Mouse (Mus musculus): ENCODE results near the gene Dip2a. TPM values are rescaled to one million over a fixed set of nuclear protein-coding genes. Genes with fewer than 3 reads are reported as not detected.

Gene Dip2a
- total RNA-seq, 1 experiment: 9.0 TPM

- TF ChIP-seq ZC3H11A (IDR thresholded peaks at IDR 0.05; ENCODE audit: borderline replicate concordance, low read depth, low read length): no peak
- TF ChIP-seq HCFC1 (IDR thresholded peaks at IDR 0.05; ENCODE audit: borderline replicate concordance, insufficient read depth, low read length): no peak
- TF ChIP-seq ZNF384 (IDR thresholded peaks at IDR 0.05; ENCODE audit: low read depth, low read length): no peak
- TF ChIP-seq MAFK (IDR thresholded peaks at IDR 0.05; ENCODE audit: insufficient read depth, low read depth, low read length): no peak
- TF ChIP-seq CHD2 (IDR thresholded peaks at IDR 0.05; ENCODE audit: low read depth, low read length): no peak
- Histone ChIP-seq H3K9me3 (ENCODE audit: control insufficient read depth, insufficient read depth, low read depth, low read length) (no peaks in the 10 kb centered on the region), H3K9ac (ENCODE audit: insufficient read depth, low read depth, low read length, poor library complexity, severe bottlenecking) (no peak within 1 kb of the TSS), H3K27ac (ENCODE audit: insufficient read depth, low read depth, low read length, poor library complexity, severe bottlenecking) (no peak within 1 kb of the TSS), H3K4me3 (ENCODE audit: insufficient read depth in 1 of 2, low read depth in 1 of 2, low read length in 2 of 2, poor library complexity in 1 of 2, severe bottlenecking in 1 of 2) (no peak within 1 kb of the TSS), H3K4me1 (ENCODE audit: control insufficient read depth in 2 of 2, insufficient read depth in 2 of 2, low read length in 2 of 2, poor library complexity in 1 of 2) (no peaks in the 10 kb centered on the region), H3K36me3 (ENCODE audit: control insufficient read depth, insufficient read depth, low read length, poor library complexity, severe bottlenecking) (no peaks in the 10 kb centered on the region)
- no peak for DNase-seq (ENCODE audit: low read depth, low spot score)
- in situ Hi-C loops (cut with MboI; ENCODE audit: low sequenced_read_pairs in 2 of 2, unreplicated experiment in 2 of 2): no loop called here
Observed at GRCm38 (mm10) chr10:76253536-76253935, 91.6 kb downstream of the Dip2a start, which contains the start of gene S100b. Gene S100b, plus strand, starts transcription at chr10:76253853.

DNA sequence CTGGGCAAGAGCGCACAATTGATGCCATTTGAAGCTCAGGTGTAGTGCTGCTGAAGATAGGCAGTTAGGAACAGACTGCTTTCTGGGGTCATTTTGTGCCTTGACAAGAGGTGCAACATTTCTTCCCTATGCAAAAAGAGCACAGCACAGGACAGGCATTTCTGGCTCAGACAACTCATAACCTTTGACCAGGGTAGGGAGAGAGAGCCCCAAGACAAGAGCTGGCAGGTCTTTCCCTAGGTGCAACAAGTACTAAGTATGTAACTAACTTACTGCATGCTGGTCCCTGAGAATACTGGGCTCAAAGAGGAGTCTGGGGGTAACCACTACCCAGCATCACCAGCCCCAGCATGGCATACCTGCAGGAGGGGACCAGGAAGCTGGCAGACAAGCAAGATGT lies 92.0 kb downstream of the Dip2a start:
- Histone ChIP-seq H3K9ac (ENCODE audit: insufficient read depth, low read depth, low read length, poor library complexity, severe bottlenecking) (no peak overlapping the region), H3K27ac (ENCODE audit: insufficient read depth, low read depth, low read length, poor library complexity, severe bottlenecking) (no peak overlapping the region), H3K9me3 (ENCODE audit: control insufficient read depth, insufficient read depth, low read depth, low read length) (no peaks in the 10 kb centered on the region), H3K4me3 (ENCODE audit: insufficient read depth in 1 of 2, low read depth in 1 of 2, low read length in 2 of 2, poor library complexity in 1 of 2, severe bottlenecking in 1 of 2) (no peak overlapping the region), H3K4me1 (ENCODE audit: control insufficient read depth in 2 of 2, insufficient read depth in 2 of 2, low read length in 2 of 2, poor library complexity in 1 of 2) (no peaks in the 10 kb centered on the region), H3K36me3 (ENCODE audit: control insufficient read depth, insufficient read depth, low read length, poor library complexity, severe bottlenecking) (no peaks in the 10 kb centered on the region)
- no peak for DNase-seq (ENCODE audit: low read depth, low spot score)
- TF ChIP-seq ZNF384 (IDR thresholded peaks at IDR 0.05; ENCODE audit: low read depth, low read length) (no peak), HCFC1 (IDR thresholded peaks at IDR 0.05; ENCODE audit: borderline replicate concordance, insufficient read depth, low read length) (no peak), MAFK (IDR thresholded peaks at IDR 0.05; ENCODE audit: insufficient read depth, low read depth, low read length) (no peak), CHD2 (IDR thresholded peaks at IDR 0.05; ENCODE audit: low read depth, low read length) (no peak), ZC3H11A (IDR thresholded peaks at IDR 0.05; ENCODE audit: borderline replicate concordance, low read depth, low read length) (no peak)
- in situ Hi-C loops (cut with MboI; ENCODE audit: low sequenced_read_pairs in 2 of 2, unreplicated experiment in 2 of 2): no loop called here

- Histone ChIP-seq H3K27ac (ENCODE audit: insufficient read depth, low read depth, low read length, poor library complexity, severe bottlenecking) (no peak overlapping the region), H3K9ac (ENCODE audit: insufficient read depth, low read depth, low read length, poor library complexity, severe bottlenecking) (no peak overlapping the region), H3K9me3 (ENCODE audit: control insufficient read depth, insufficient read depth, low read depth, low read length) (no peaks in the 10 kb centered on the region), H3K4me1 (ENCODE audit: control insufficient read depth in 2 of 2, insufficient read depth in 2 of 2, low read length in 2 of 2, poor library complexity in 1 of 2) (peaks cover 0 to 5% of the 10 kb centered on the region in 2 experiments; a peak in 1 of 4 replicates), H3K36me3 (ENCODE audit: control insufficient read depth, insufficient read depth, low read length, poor library complexity, severe bottlenecking) (no peaks in the 10 kb centered on the region), H3K4me3 (ENCODE audit: insufficient read depth in 1 of 2, low read depth in 1 of 2, low read length in 2 of 2, poor library complexity in 1 of 2, severe bottlenecking in 1 of 2) (no peak overlapping the region)
- no peak for DNase-seq (ENCODE audit: low read depth, low spot score)
- in situ Hi-C loops (cut with MboI; ENCODE audit: low sequenced_read_pairs in 2 of 2, unreplicated experiment in 2 of 2): no loop called here
- no peak for TF ChIP-seq CHD2 (IDR thresholded peaks at IDR 0.05; ENCODE audit: low read depth, low read length)
- TF ChIP-seq ZNF384 (IDR thresholded peaks at IDR 0.05; ENCODE audit: low read depth, low read length): no peak
Observed at GRCm38 (mm10) chr10:76250870-76251269, 94.2 kb downstream of the Dip2a start.

GRCm38 (mm10) chr10:76248647-76248968 lies 96.5 kb downstream of the Dip2a start:
- H3K4me3 ChIP-seq (ENCODE audit: insufficient read depth in 1 of 2, low read depth in 1 of 2, low read length in 2 of 2, poor library complexity in 1 of 2, severe bottlenecking in 1 of 2): no peak overlapping the region
- no peaks in the 10 kb centered on the region for H3K9me3 ChIP-seq (ENCODE audit: control insufficient read depth, insufficient read depth, low read depth, low read length)
- DNase-seq (ENCODE audit: low read depth, low spot score): no peak
- no peaks in the 10 kb centered on the region for H3K36me3 ChIP-seq (ENCODE audit: control insufficient read depth, insufficient read depth, low read length, poor library complexity, severe bottlenecking)
- in situ Hi-C loops (cut with MboI; ENCODE audit: low sequenced_read_pairs in 2 of 2, unreplicated experiment in 2 of 2): no loop called here
- TF ChIP-seq ZNF384 (IDR thresholded peaks at IDR 0.05; ENCODE audit: low read depth, low read length): no peak
- TF ChIP-seq CHD2 (IDR thresholded peaks at IDR 0.05; ENCODE audit: low read depth, low read length): no peak
- no peak for TF ChIP-seq HCFC1 (IDR thresholded peaks at IDR 0.05; ENCODE audit: borderline replicate concordance, insufficient read depth, low read length)
- no peak for TF ChIP-seq ZC3H11A (IDR thresholded peaks at IDR 0.05; ENCODE audit: borderline replicate concordance, low read depth, low read length)
- no peak for TF ChIP-seq MAFK (IDR thresholded peaks at IDR 0.05; ENCODE audit: insufficient read depth, low read depth, low read length)
- no peak overlapping the region for H3K9ac ChIP-seq (ENCODE audit: insufficient read depth, low read depth, low read length, poor library complexity, severe bottlenecking)
- no peak overlapping the region for H3K27ac ChIP-seq (ENCODE audit: insufficient read depth, low read depth, low read length, poor library complexity, severe bottlenecking)
- H3K4me1 ChIP-seq (ENCODE audit: control insufficient read depth in 2 of 2, insufficient read depth in 2 of 2, low read length in 2 of 2, poor library complexity in 1 of 2): peaks cover 0 to 5% of the 10 kb centered on the region in 2 experiments; a peak in 1 of 4 replicates

- no peak for TF ChIP-seq CHD2 (IDR thresholded peaks at IDR 0.05; ENCODE audit: low read depth, low read length)
- TF ChIP-seq MAFK (IDR thresholded peaks at IDR 0.05; ENCODE audit: insufficient read depth, low read depth, low read length): no peak
- no peak for TF ChIP-seq ZC3H11A (IDR thresholded peaks at IDR 0.05; ENCODE audit: borderline replicate concordance, low read depth, low read length)
- no peak for TF ChIP-seq HCFC1 (IDR thresholded peaks at IDR 0.05; ENCODE audit: borderline replicate concordance, insufficient read depth, low read length)
- TF ChIP-seq ZNF384 (IDR thresholded peaks at IDR 0.05; ENCODE audit: low read depth, low read length): no peak
- no peak for DNase-seq (ENCODE audit: low read depth, low spot score)
- in situ Hi-C loops (cut with MboI; ENCODE audit: low sequenced_read_pairs in 2 of 2, unreplicated experiment in 2 of 2): no loop called here
- no peak overlapping the region for H3K27ac ChIP-seq (ENCODE audit: insufficient read depth, low read depth, low read length, poor library complexity, severe bottlenecking)
- H3K4me1 ChIP-seq (ENCODE audit: control insufficient read depth in 2 of 2, insufficient read depth in 2 of 2, low read length in 2 of 2, poor library complexity in 1 of 2): peaks cover 0 to 5% of the 10 kb centered on the region in 2 experiments; a peak in 1 of 4 replicates
- H3K36me3 ChIP-seq (ENCODE audit: control insufficient read depth, insufficient read depth, low read length, poor library complexity, severe bottlenecking): no peaks in the 10 kb centered on the region
- no peak overlapping the region for H3K9ac ChIP-seq (ENCODE audit: insufficient read depth, low read depth, low read length, poor library complexity, severe bottlenecking)
- H3K9me3 ChIP-seq (ENCODE audit: control insufficient read depth, insufficient read depth, low read depth, low read length): no peaks in the 10 kb centered on the region
- H3K4me3 ChIP-seq (ENCODE audit: insufficient read depth in 1 of 2, low read depth in 1 of 2, low read length in 2 of 2, poor library complexity in 1 of 2, severe bottlenecking in 1 of 2): no peak overlapping the region
Observed at GRCm38 (mm10) chr10:76247960-76248646, 97.0 kb downstream of the Dip2a start.

All from ES-E14 (cell line).